Mouse (Mus musculus) heart, embryonic 14.5 days (tissue): ENCODE results near the gene Synrg. TPM values are rescaled to one million over a fixed set of nuclear protein-coding genes. Genes with fewer than 3 reads are reported as not detected.

Source experiments
- ATAC-seq: fragments of 200-750 bp; cut with Nextera tagmentation; 2 replicates; pipeline ENCODE4 v1.8.0; 2017; ENCODE audit warnings: low read depth, moderate TSS enrichment; ENCODE audit not compliant: insufficient number of reproducible peaks, insufficient read depth, low FRiP score
- H3K27ac ChIP-seq, 2 experiments: fragments of 200-500 bp in 1 of 2; fragments of 300-500 bp in 1 of 2; sonication (generic) in 1 of 2; replicated peaks in 1 of 2; 2 replicates each; pipeline ENCODE4 v1.5.1; 2012 to 2014; ENCODE audit warnings: low read depth in 2 of 2, low read length in 2 of 2, control low read depth in 1 of 2, mild to moderate bottlenecking in 1 of 2, mixed read lengths in 1 of 2; ENCODE audit not compliant: control insufficient read depth in 1 of 2, insufficient read depth in 1 of 2
- H3K27me3 ChIP-seq: fragments of 300-500 bp; sonication (generic); 2 replicates; pipeline ENCODE4 v1.6.1; 2014; ENCODE audit warnings: mild to moderate bottlenecking, low read length, control low read depth; ENCODE audit not compliant: control insufficient read depth, insufficient read depth
- H3K36me3 ChIP-seq: fragments of 300-500 bp; sonication (generic); 2 replicates; pipeline ENCODE4 v1.6.1; 2014; ENCODE audit warnings: mild to moderate bottlenecking, control low read depth, low read length, mixed read lengths; ENCODE audit not compliant: control insufficient read depth, insufficient read depth
- H3K4me1 ChIP-seq, 2 experiments: fragments of 200-500 bp in 1 of 2; fragments of 300-500 bp in 1 of 2; sonication (generic) in 1 of 2; 2 replicates each; pipeline ENCODE4 v1.6.1; 2012 to 2014; ENCODE audit warnings: low read length in 2 of 2, control low read depth in 1 of 2, mixed read lengths in 1 of 2; ENCODE audit not compliant: control insufficient read depth in 2 of 2, insufficient read depth in 2 of 2
- H3K4me2 ChIP-seq: fragments of 300-500 bp; sonication (generic); 2 replicates; pipeline ENCODE4 v1.6.1; 2014; ENCODE audit warnings: mild to moderate bottlenecking, low read length
- H3K4me3 ChIP-seq, 2 experiments: fragments of 200-500 bp in 1 of 2; fragments of 300-500 bp in 1 of 2; sonication (generic) in 1 of 2; 2 replicates each; pipeline ENCODE4 v1.5.1; 2012 to 2014; ENCODE audit warnings: low read length in 2 of 2, mild to moderate bottlenecking in 2 of 2, control low read depth in 1 of 2, low read depth in 1 of 2, moderate library complexity in 1 of 2; ENCODE audit not compliant: control insufficient read depth in 1 of 2, insufficient read depth in 1 of 2
- H3K9ac ChIP-seq: fragments of 300-500 bp; sonication (generic); 2 replicates; pipeline ENCODE4 v1.6.1; 2014; ENCODE audit warnings: mild to moderate bottlenecking, low read length
- H3K9me3 ChIP-seq: fragments of 300-500 bp; sonication (generic); 2 replicates; pipeline ENCODE4 v1.6.1; 2016; ENCODE audit warnings: low read length, control low read depth; ENCODE audit not compliant: control insufficient read depth
- WGBS: fragments of 180-500 bp; shearing (Covaris S2); extraction: QIAGEN DNeasy Blood & Tissue Kit; methylation state at CpG from one replicate; pipeline ENCODE4 v1.1.7; 2014; 5-methylcytosine and 5-hydroxymethylcytosine counted together
- polyA plus RNA-seq: library from polyadenylated mRNA; unstranded; fragments of >200 nt; fragmentation: Nextera tagmentation; extraction: Ambion mirVana; gene quantifications from 2 replicates; pipeline ENCODE4 v1.2.1, GENCODE M21; 2014

Synrg gene
- polyA plus RNA-seq, 1 experiment from 2014 or later, result 10.8 TPM

GRCm38 (mm10) chr11:84061881-84062280, 97.7 kb downstream of the Synrg start:
- H3K4me1 ChIP-seq, result peaks cover 10 to 19% of the 10 kb centered on the region in 2 experiments
- peaks cover 8% of the 10 kb centered on the region for H3K27me3 ChIP-seq
- no peak for ATAC-seq
- no peak overlapping the region for H3K9ac ChIP-seq
- no peak overlapping the region for H3K4me3 ChIP-seq
- H3K4me2 ChIP-seq, result no peak overlapping the region
- no peak overlapping the region for H3K27ac ChIP-seq
- H3K36me3 ChIP-seq, result no peaks in the 10 kb centered on the region
- H3K9me3 ChIP-seq, result no peaks in the 10 kb centered on the region
- 81% methylated on average over 2 of the region's 2 CpGs for WGBS

- Histone ChIP-seq H3K4me1 (peaks cover 15 to 22% of the 10 kb centered on the region in 2 experiments), H3K9ac (no peak overlapping the region), H3K36me3 (no peaks in the 10 kb centered on the region), H3K9me3 (no peaks in the 10 kb centered on the region), H3K4me2 (no peak overlapping the region), H3K4me3 (no peak overlapping the region), H3K27ac (no peak overlapping the region), H3K27me3 (peaks cover 12% of the 10 kb centered on the region)
- ATAC-seq, result peak; percentile 41; the same call in 1 of the 2 replicates
- WGBS, result 13% methylated on average over 2 of the region's 2 CpGs
Observed at GRCm38 (mm10) chr11:84062805-84063204, 98.6 kb downstream of the Synrg start.

GRCm38 (mm10) chr11:84063631-84064209, 99.5 kb downstream of the Synrg start:
- 71% methylated on average over 3 of the region's 3 CpGs for WGBS

GRCm38 (mm10) chr11:84066071-84066481, 101.8 kb downstream of the Synrg start:
- Histone ChIP-seq H3K9me3 (no peaks in the 10 kb centered on the region), H3K36me3 (no peaks in the 10 kb centered on the region), H3K4me1 (peaks cover 19 to 25% of the 10 kb centered on the region in 2 experiments), H3K4me3 (no peak overlapping the region), H3K27me3 (peaks cover 22% of the 10 kb centered on the region), H3K27ac (no peak overlapping the region), H3K4me2 (peak overlapping the region; percentile 18), H3K9ac (no peak overlapping the region)
- 6% methylated on average over 11 of the region's 11 CpGs for WGBS
- ATAC-seq, result no peak

More at GRCm38 (mm10) chr11:84063631-84064209, 99.5 kb downstream of the Synrg start:
- Histone ChIP-seq H3K27me3 (peaks cover 12% of the 10 kb centered on the region), H3K9ac (no peak overlapping the region), H3K4me2 (no peak overlapping the region), H3K27ac (no peak overlapping the region), H3K4me1 (peaks cover 17 to 22% of the 10 kb centered on the region in 2 experiments), H3K4me3 (no peak overlapping the region), H3K9me3 (no peaks in the 10 kb centered on the region), H3K36me3 (no peaks in the 10 kb centered on the region)
- ATAC-seq, result no peak

GRCm38 (mm10) chr11:84066927-84067645, 102.9 kb downstream of the Synrg start:
- H3K9ac ChIP-seq, result no peak overlapping the region; the same call in 1 of the 2 replicates
- 9% methylated on average over 18 of the region's 18 CpGs for WGBS
- H3K9me3 ChIP-seq, result no peaks in the 10 kb centered on the region
- no peak overlapping the region for H3K27ac ChIP-seq
- H3K36me3 ChIP-seq, result no peaks in the 10 kb centered on the region
- peak overlapping the region; percentile 0 to 69; a peak in 2 of 4 replicates for H3K4me3 ChIP-seq
- peaks cover 22% of the 10 kb centered on the region for H3K27me3 ChIP-seq
- H3K4me2 ChIP-seq, result peak overlapping the region; percentile 98
- H3K4me1 ChIP-seq, result peaks cover 19 to 25% of the 10 kb centered on the region in 2 experiments
- ATAC-seq, result no peak

- Histone ChIP-seq H3K4me1 (peaks cover 19 to 21% of the 10 kb centered on the region in 2 experiments), H3K9ac (peak overlapping the region; percentile 81), H3K9me3 (no peaks in the 10 kb centered on the region), H3K4me2 (peak overlapping the region; percentile 98), H3K36me3 (no peaks in the 10 kb centered on the region), H3K27ac (0 out of 4 replicates have a peak overlapping the region, but pooled peaks of 1 of the 2 experiments have one; percentile 19), H3K27me3 (peaks cover 22% of the 10 kb centered on the region), H3K4me3 (peak overlapping the region; percentile 69 to 81)
- 0 out of 2 replicates have a peak, but pooled peaks have one; percentile 13 for ATAC-seq
- 4% methylated on average over 21 of the region's 21 CpGs for WGBS
Observed at GRCm38 (mm10) chr11:84067720-84068190, 103.5 kb downstream of the Synrg start.

- Histone ChIP-seq H3K4me2 (peak overlapping the region; percentile 98), H3K27me3 (peaks cover 22% of the 10 kb centered on the region), H3K9ac (peak overlapping the region; percentile 81), H3K4me3 (peak overlapping the region; percentile 69 to 81), H3K36me3 (no peaks in the 10 kb centered on the region), H3K27ac (0 out of 4 replicates have a peak overlapping the region, but pooled peaks of 1 of the 2 experiments have one; percentile 19), H3K9me3 (no peaks in the 10 kb centered on the region), H3K4me1 (peaks cover 13 to 17% of the 10 kb centered on the region in 2 experiments)
- 3% methylated on average over 52 of the region's 63 CpGs for WGBS
- no peak for ATAC-seq
Observed at GRCm38 (mm10) chr11:84068191-84069033, 104.2 kb downstream of the Synrg start.
